Mouse (Mus musculus): Measurements from ENCODE around the gene Nr3c2.

Nr3c2 gene

DNA sequence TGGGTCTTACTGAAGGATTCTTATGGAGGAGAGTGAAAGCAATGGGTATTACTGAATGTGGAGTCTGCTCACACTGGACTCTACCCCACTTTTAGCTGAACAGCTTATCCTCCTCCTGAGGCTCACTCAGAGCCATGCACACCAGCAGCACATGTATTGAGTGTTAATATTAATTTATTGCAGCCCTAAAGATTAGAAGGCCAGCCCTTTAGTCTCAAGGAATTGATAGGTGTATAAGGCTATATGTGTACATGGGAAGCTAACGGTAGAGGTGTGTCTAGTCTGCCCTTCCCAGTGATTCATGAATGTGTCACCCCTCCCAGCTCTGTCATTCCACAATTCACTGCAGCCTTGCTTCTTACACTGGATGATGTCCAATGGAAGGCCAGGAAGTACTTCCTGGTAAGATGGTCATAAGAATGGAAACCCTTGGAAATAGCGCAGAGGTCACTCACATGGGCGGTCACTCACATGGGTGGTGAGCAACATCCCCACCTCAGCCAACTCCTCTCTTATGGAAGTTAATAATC lies 156.3 kb downstream of the Nr3c2 start:
- DNase-seq (ENCODE audit: low spot score in 2 of 2): no peak

- DNase-seq (ENCODE audit: low spot score in 2 of 2): no peak
Observed at GRCm38 (mm10) chr8:77056853-77057252, 157.6 kb downstream of the Nr3c2 start.

GRCm38 (mm10) chr8:77082687-77083086 lies 183.4 kb downstream of the Nr3c2 start:
- DNase-seq (ENCODE audit: low spot score in 2 of 2): no peak

- no peak for DNase-seq (ENCODE audit: low spot score in 2 of 2)
Observed at GRCm38 (mm10) chr8:77086036-77086435, 186.8 kb downstream of the Nr3c2 start.

DNA sequence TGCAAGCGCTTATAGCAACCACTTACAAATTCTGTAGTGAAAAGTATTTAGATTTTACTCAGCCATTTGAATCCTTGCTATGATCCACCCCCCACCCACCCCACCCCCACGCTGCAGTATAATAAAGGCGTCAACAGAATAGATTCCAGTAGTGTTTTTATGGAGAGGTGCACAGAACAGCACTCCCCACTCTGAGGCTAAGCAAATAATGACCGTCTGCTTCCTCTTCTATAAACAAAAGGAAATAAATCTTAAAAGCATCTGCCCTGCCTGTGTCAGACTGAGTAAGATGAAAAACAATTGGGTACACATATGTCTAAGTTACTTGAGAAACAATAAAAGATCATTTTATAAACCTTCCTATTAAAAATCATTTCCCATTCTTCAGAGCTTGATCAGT lies 197.5 kb downstream of the Nr3c2 start:
- DNase-seq (ENCODE audit: low spot score in 2 of 2): no peak

DNA sequence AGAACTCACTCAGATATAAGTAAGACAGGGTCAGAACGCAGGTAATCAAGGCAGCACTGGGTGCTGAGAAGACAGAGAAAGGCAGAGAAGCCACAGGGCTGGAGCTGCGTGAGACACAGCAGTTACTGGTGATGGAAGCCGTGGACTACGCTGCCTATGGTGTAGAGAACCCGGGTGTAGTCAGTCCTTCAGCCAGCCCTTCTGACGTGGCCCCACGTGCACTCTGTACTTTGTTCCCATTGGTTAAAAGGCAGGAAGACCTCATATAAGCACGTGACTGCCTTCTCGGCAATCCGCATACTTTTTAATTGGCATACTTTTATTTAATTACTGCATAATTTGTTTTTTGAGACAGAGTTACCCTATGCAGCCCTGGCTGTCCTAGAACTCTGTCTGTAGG lies 198.9 kb downstream of the Nr3c2 start:
- no peak for DNase-seq (ENCODE audit: low spot score in 2 of 2)

DNA sequence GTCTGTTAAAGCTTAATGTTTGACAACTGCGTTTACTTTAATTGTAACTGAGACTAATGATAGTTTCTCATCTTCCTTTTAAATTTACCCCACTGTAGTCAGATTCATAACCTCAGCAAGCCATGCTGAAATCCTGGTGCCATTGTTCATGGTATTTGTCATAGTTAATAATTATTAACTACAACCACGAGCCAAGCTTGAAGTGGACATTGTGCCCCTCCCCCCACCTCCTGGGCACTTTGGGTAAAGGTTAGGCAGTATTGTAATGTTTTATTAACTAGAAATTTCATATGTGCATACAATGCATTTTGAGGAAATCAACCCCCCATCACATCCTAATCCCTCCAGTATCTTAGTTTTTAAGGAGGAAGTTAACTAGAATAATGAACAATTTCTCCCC lies 201.1 kb downstream of the Nr3c2 start:
- DNase-seq (ENCODE audit: low spot score in 2 of 2): no peak

GRCm38 (mm10) chr8:77102879-77103278 lies 203.6 kb downstream of the Nr3c2 start:
- DNase-seq (ENCODE audit: low spot score in 2 of 2): no peak

DNA sequence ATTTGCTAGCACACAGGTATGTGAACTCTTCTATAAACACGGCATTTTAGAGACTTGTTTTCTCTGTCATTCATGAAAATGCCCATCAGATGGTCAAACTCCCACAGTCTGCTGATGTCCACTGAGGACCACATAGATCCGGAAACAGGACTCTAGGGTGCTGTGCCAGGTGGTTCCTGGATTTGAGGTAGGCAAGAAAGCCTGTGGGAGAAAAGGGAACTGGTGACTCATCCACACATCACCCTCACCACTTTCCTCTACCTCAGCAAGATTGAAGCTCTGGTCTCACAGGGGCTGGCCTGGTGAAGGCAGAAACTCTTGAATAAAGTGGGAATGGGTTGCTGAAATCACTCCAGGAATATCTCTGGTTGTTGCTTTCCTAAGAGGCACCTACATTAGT lies 213.5 kb downstream of the Nr3c2 start:
- DNase-seq (ENCODE audit: low spot score in 2 of 2): no peak

DNA sequence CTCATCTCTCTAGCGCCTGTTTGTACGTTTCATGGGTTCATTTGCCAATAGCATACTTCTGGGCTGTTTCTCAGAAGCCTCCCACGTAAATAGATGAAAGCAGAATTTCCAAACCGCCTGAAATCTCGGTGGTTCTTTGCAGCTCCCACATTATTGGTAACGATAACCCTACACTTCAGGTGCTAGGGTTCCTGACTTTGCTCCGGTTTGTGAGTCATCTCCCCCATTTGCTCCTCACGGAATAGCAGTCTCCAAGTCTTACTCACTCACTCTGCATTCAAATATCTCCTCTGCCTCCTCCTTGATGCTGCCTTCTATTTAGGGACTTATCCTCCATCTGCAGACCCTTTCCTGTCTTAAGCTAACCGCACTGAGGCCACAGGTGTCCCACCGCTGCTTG lies 215.5 kb downstream of the Nr3c2 start:
- DNase-seq (ENCODE audit: low spot score in 2 of 2): no peak

- no peak for DNase-seq (ENCODE audit: low spot score in 2 of 2)
Observed at GRCm38 (mm10) chr8:77116419-77117079, 217.3 kb downstream of the Nr3c2 start.

- no peak for DNase-seq (ENCODE audit: low spot score in 2 of 2)
Observed at GRCm38 (mm10) chr8:77120810-77121570, 221.7 kb downstream of the Nr3c2 start.

GRCm38 (mm10) chr8:77121571-77121890 lies 222.3 kb downstream of the Nr3c2 start:
- no peak for DNase-seq (ENCODE audit: low spot score in 2 of 2)

- DNase-seq (ENCODE audit: low spot score in 2 of 2): no peak
Observed at GRCm38 (mm10) chr8:77122300-77122699, 223.1 kb downstream of the Nr3c2 start.

DNA sequence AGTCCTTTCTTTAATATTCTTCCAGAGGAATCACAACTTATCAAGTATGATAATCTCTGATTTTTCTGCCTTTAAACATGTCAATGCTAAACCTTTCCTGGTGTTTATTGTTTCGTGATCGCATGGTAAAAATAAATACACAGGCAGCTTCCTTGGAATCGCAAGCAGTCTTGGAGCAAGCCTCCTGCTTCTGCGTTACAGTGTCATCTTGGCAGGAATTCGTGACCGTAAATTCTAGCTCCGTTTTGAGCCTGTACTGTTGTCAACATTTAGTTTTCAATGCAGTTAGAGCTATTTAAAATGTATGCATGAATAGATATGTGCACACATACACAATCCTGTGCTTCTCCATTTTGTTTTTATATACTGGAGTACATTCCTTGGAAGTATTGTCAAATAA lies 226.5 kb downstream of the Nr3c2 start:
- no peak for DNase-seq (ENCODE audit: low spot score in 2 of 2)

DNA sequence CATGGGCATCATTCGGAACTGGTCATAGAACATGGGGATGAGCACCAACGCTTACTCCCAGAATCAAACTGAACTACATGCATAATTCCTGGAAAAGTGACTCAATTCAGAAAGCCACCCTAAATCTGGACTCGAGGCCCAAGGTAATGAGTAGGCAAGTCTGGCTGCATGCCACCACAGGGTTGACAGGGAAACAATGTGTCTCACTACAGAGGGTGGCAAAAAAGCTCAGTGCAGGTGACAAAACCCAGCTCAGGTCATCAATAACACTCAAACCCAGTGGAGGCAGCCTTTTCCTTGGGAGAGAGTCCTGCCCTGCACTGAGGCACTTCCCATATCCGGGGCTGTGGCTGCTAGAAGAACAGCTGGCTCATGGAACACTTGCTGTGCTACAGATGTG lies 228.8 kb downstream of the Nr3c2 start:
- no peak for DNase-seq (ENCODE audit: low spot score in 2 of 2)

DNA sequence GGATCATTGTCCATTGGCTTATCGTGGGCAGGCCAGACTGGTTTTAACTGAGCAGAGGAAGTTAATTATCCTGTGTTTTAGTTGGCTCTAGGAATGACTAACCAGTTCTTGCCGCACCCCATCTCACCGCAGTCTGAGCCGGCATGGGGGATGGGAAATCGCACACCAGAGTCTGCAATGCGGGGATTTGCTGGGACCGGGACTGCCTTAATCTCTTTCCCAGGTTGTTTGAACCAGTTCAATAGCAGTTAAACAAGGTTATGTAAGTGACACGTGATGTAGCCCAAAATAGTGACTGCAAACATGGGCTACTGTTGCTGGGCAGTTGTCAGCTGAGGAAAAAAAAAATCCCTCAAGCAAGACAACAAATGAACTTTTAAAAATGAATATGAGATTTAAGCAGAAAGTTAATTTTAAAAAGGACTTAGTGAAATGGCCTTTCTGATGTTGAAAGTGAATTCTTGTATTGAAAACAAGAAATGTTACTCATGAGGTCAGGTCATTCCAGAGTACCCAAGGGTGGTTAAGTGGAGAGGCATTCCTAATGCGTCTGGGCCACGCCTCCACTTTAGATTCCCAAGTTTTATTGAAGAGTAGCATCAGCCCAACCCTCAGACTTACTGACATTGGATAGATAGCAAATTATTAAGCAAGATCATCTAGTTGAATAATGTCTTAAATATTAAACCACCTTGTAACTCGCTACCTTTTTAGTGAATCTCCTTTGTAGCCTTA lies 233.8 kb downstream of the Nr3c2 start:
- peak in 1 of 2 experiments; percentile 13 for DNase-seq (ENCODE audit: low spot score in 2 of 2)

DNA sequence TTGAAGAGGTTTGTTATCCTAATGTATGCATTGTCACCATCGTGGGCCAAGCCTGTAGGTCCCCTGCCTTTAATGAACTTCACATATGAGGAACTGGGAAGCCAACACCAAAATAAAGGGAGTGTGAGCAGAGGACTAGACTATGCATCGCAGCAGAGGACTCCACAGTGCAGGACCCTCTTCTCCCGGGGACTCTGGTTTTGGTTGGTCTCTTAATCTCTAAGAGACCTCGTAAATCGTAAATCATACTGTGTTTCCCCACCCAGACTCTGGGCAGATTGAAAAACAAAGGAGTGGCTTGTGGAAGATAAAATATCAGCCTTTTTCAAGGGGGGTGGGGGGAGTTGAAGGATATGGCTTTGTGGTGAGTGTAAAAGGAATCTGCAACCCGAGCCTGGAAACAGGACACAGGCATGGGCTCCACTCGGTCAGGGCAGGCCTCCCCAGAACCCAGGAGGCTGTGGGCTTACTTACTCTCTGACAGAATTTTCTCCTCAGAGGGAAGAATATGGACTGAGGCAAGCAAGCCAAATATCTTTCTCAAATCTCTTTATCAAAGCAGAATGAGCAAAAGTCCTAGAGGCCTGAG lies 234.6 kb downstream of the Nr3c2 start:
- DNase-seq (ENCODE audit: low spot score in 2 of 2): no peak

- no peak for DNase-seq (ENCODE audit: low spot score in 2 of 2)
Observed at GRCm38 (mm10) chr8:77145285-77145684, 246.0 kb downstream of the Nr3c2 start.

GRCm38 (mm10) chr8:77154496-77154895 lies 255.3 kb downstream of the Nr3c2 start:
- no peak for DNase-seq (ENCODE audit: low spot score in 2 of 2)

DNA sequence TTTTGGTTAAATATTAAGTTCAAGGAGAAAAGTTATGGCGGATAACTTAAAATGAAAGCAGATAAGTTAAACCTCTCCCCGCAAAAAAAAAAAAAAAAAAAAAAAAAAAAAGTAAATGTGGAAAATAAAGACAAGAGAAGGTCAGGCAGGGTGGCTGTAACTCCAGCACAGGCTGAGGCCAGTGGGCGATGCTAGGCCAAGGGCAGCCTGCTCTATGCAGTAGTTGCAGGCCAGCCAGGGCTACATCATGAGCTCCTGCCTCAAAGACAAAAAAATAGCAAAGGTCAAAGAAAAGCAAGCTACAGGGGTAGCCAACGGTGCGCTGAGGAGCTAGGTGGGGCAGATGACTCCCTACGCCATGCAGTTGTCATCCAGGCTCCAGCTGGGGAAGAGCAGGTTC lies 270.1 kb downstream of the Nr3c2 start:
- no peak for DNase-seq (ENCODE audit: low spot score in 2 of 2)

- no peak for DNase-seq (ENCODE audit: low spot score in 2 of 2)
Observed at GRCm38 (mm10) chr8:77169757-77170438, 270.7 kb downstream of the Nr3c2 start.
